Mouse (Mus musculus): ENCODE data around the gene Veph1. TPM values are rescaled to one million over a fixed set of nuclear protein-coding genes. Genes with fewer than 3 reads are reported as not detected.

Veph1 gene
- polyA plus RNA-seq, 1 experiment, result 7.7 TPM

DNA sequence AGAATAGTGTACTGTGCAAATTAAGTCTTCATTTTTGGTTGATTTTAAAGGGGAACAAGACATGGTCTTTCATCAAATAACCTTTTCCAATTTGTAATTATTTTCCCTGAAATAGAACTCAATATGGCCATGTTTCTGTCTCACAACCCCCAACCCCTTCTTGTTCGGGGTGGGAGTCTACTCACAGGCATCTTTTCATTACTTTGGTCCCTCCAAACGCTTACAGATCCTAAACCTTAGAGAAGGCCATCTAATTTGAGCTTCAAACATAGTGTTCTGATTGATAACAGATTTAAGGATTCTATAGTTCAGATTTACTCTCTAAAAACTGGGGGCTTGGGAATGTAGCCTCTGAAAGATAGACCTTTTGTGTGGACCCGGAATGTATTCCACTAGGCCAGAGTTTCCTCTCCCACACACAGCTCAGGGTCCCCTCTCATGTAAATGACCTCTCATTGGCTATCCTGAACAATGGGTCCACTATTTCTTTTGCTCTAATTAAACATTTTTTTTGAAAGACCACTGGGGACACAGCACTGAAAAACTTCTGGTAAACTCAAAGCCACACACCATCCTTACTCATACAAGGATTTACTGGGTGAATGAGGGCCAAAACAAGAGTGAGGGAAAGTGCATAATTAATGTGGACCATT, 102.6 kb downstream of the Veph1 start:
- Histone ChIP-seq H3K27ac (ENCODE audit: insufficient read depth, low read depth, low read length) (no peak overlapping the region), H3K4me3 (ENCODE audit: insufficient read depth, low read depth, low read length) (no peak overlapping the region), H3K4me1 (ENCODE audit: control insufficient read depth, insufficient read depth, low read length) (no peaks in the 10 kb centered on the region), H3K36me3 (ENCODE audit: control insufficient read depth, insufficient read depth, low read length) (no peaks in the 10 kb centered on the region; the same call in 1 of the 2 replicates), H3K27me3 (replicated peaks; ENCODE audit: control insufficient read depth, insufficient read depth, low read length) (no peaks in the 10 kb centered on the region)
- DNase-seq, result no peak
- no peak for TF ChIP-seq POLR2A (IDR thresholded peaks at IDR 0.05; ENCODE audit: low read depth, low read length)
- no peak for TF ChIP-seq CTCF (conservative IDR thresholded peaks at IDR 0.05; ENCODE audit: insufficient read depth, insufficient read length, low read depth, low read length)
- 87% methylated on average over 3 of the region's 3 CpGs for WGBS

DNA sequence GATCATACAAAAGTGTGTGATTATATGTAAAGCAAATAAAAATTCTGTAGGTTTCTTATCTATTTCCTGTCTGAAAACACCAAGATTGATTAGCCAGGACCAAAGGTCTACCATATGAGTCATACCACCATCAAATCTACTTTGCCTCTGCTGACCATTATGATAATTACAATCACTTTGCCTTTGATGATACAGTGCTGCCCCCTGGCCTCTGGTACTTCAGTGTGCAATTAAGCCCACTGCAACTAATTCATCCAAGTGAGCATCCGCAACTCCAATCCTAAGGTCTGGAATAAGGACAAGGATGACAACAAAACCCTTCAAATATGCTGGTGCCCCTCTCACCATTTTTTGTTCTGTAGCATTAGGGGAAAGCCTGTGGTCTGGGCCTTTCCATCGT, 117.0 kb downstream of the Veph1 start:
- Histone ChIP-seq H3K4me3 (ENCODE audit: insufficient read depth, low read depth, low read length) (no peak overlapping the region), H3K4me1 (ENCODE audit: control insufficient read depth, insufficient read depth, low read length) (no peaks in the 10 kb centered on the region), H3K36me3 (ENCODE audit: control insufficient read depth, insufficient read depth, low read length) (no peaks in the 10 kb centered on the region), H3K27me3 (replicated peaks; ENCODE audit: control insufficient read depth, insufficient read depth, low read length) (no peaks in the 10 kb centered on the region), H3K27ac (ENCODE audit: insufficient read depth, low read depth, low read length) (no peak overlapping the region)
- WGBS, result 77% methylated on average over 2 of the region's 2 CpGs
- TF ChIP-seq POLR2A (IDR thresholded peaks at IDR 0.05; ENCODE audit: low read depth, low read length), result no peak
- TF ChIP-seq CTCF (conservative IDR thresholded peaks at IDR 0.05; ENCODE audit: insufficient read depth, insufficient read length, low read depth, low read length), result no peak
- no peak for DNase-seq

DNA sequence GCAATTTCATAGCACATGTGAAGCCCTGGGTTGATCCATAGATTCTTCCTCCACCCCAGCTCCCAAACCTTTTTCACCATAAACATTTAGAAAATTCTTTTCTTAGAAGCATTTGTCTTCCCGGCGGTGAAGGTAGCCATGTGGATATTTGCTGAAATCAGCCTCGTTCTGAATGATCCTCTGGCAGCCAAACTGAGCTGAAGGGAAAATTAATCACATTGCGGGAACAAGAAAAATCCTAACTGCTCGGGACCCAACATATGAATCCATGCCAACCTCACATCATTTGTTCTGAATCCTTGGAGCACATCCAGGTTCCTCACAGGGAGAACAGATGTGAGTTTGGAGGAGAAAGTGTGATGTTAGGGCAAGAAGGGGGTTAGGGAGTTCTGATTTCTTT, 123.7 kb downstream of the Veph1 start:
- TF ChIP-seq POLR2A (IDR thresholded peaks at IDR 0.05; ENCODE audit: low read depth, low read length) (no peak), CTCF (conservative IDR thresholded peaks at IDR 0.05; ENCODE audit: insufficient read depth, insufficient read length, low read depth, low read length) (no peak)
- Histone ChIP-seq H3K4me1 (ENCODE audit: control insufficient read depth, insufficient read depth, low read length) (no peaks in the 10 kb centered on the region), H3K27me3 (replicated peaks; ENCODE audit: control insufficient read depth, insufficient read depth, low read length) (no peaks in the 10 kb centered on the region), H3K4me3 (ENCODE audit: insufficient read depth, low read depth, low read length) (no peak overlapping the region), H3K27ac (ENCODE audit: insufficient read depth, low read depth, low read length) (no peak overlapping the region), H3K36me3 (ENCODE audit: control insufficient read depth, insufficient read depth, low read length) (no peaks in the 10 kb centered on the region; the same call in 1 of the 2 replicates)
- 72% methylated on average over 5 of the region's 5 CpGs for WGBS
- no peak for DNase-seq

GRCm38 (mm10) chr3:66169873-66170538, 126.6 kb downstream of the Veph1 start:
- DNase-seq, result no peak
- Histone ChIP-seq H3K4me1 (ENCODE audit: control insufficient read depth, insufficient read depth, low read length) (no peaks in the 10 kb centered on the region), H3K27me3 (replicated peaks; ENCODE audit: control insufficient read depth, insufficient read depth, low read length) (no peaks in the 10 kb centered on the region), H3K27ac (ENCODE audit: insufficient read depth, low read depth, low read length) (no peak overlapping the region), H3K4me3 (ENCODE audit: insufficient read depth, low read depth, low read length) (no peak overlapping the region), H3K36me3 (ENCODE audit: control insufficient read depth, insufficient read depth, low read length) (no peaks in the 10 kb centered on the region; the same call in 1 of the 2 replicates)
- WGBS, result 90% methylated on average over 3 of the region's 3 CpGs
- no peak for TF ChIP-seq CTCF (conservative IDR thresholded peaks at IDR 0.05; ENCODE audit: insufficient read depth, insufficient read length, low read depth, low read length)
- TF ChIP-seq POLR2A (IDR thresholded peaks at IDR 0.05; ENCODE audit: low read depth, low read length), result no peak

DNA sequence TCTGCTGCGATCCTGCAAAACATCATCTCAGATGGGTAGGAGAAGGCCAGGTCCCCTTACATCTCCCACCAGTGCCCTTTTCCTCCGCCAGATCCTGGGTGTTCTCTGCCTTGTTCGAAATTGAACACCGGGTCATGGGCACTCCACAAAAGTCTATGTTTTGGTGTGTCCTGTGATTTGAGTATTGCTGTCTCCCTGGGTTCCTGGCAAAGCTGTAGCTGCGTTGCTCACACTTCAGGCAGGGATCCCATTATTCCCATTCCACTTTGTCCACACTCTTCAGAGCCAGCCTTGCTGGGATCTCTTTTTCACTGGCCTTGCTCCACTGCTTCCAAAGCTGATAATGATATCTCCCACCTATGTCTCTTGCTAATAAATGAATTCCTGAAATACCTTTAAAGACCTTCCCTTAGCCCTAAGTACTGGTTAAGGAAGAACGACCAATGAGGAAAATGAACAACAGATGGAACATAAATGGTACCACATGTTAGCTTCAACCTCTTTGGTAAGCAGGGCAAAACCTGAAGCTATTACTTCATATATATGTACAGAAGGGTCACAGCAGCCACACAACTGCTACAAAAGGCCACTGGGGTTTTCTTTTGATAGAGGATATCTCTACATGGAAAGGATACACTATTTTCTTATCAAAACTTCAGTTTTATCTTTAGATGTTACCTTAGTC, 129.9 kb downstream of the Veph1 start:
- no peak for TF ChIP-seq CTCF (conservative IDR thresholded peaks at IDR 0.05; ENCODE audit: insufficient read depth, insufficient read length, low read depth, low read length)
- no peak for TF ChIP-seq POLR2A (IDR thresholded peaks at IDR 0.05; ENCODE audit: low read depth, low read length)
- no peak for DNase-seq
- 81% methylated on average over 6 of the region's 6 CpGs for WGBS
- no peaks in the 10 kb centered on the region for H3K4me1 ChIP-seq (ENCODE audit: control insufficient read depth, insufficient read depth, low read length)
- H3K36me3 ChIP-seq (ENCODE audit: control insufficient read depth, insufficient read depth, low read length), result no peaks in the 10 kb centered on the region
- no peaks in the 10 kb centered on the region for H3K27me3 ChIP-seq (replicated peaks; ENCODE audit: control insufficient read depth, insufficient read depth, low read length)
- no peak overlapping the region for H3K4me3 ChIP-seq (ENCODE audit: insufficient read depth, low read depth, low read length)
- H3K27ac ChIP-seq (ENCODE audit: insufficient read depth, low read depth, low read length), result no peak overlapping the region

GRCm38 (mm10) chr3:66165026-66165425, 131.6 kb downstream of the Veph1 start:
- H3K4me3 ChIP-seq (ENCODE audit: insufficient read depth, low read depth, low read length), result no peak overlapping the region
- H3K27ac ChIP-seq (ENCODE audit: insufficient read depth, low read depth, low read length), result no peak overlapping the region
- H3K4me1 ChIP-seq (ENCODE audit: control insufficient read depth, insufficient read depth, low read length), result no peaks in the 10 kb centered on the region
- H3K27me3 ChIP-seq (replicated peaks; ENCODE audit: control insufficient read depth, insufficient read depth, low read length), result no peaks in the 10 kb centered on the region
- no peaks in the 10 kb centered on the region for H3K36me3 ChIP-seq (ENCODE audit: control insufficient read depth, insufficient read depth, low read length)
- DNase-seq, result no peak
- 88% methylated on average over 5 of the region's 5 CpGs for WGBS
- TF ChIP-seq CTCF (conservative IDR thresholded peaks at IDR 0.05; ENCODE audit: insufficient read depth, insufficient read length, low read depth, low read length), result no peak

- H3K4me1 ChIP-seq (ENCODE audit: control insufficient read depth, insufficient read depth, low read length), result no peaks in the 10 kb centered on the region
- H3K4me3 ChIP-seq (ENCODE audit: insufficient read depth, low read depth, low read length), result no peak overlapping the region
- H3K27ac ChIP-seq (ENCODE audit: insufficient read depth, low read depth, low read length), result no peak overlapping the region
- no peak for TF ChIP-seq CTCF (conservative IDR thresholded peaks at IDR 0.05; ENCODE audit: insufficient read depth, insufficient read length, low read depth, low read length)
- TF ChIP-seq POLR2A (IDR thresholded peaks at IDR 0.05; ENCODE audit: low read depth, low read length), result no peak
- DNase-seq, result no peak
- H3K36me3 ChIP-seq (ENCODE audit: control insufficient read depth, insufficient read depth, low read length), result no peaks in the 10 kb centered on the region
- 61% methylated on average over 3 of the region's 3 CpGs for WGBS
- no peaks in the 10 kb centered on the region for H3K27me3 ChIP-seq (replicated peaks; ENCODE audit: control insufficient read depth, insufficient read depth, low read length)
Measured at GRCm38 (mm10) chr3:66164585-66164984, 132.1 kb downstream of the Veph1 start.
